Mouse (Mus musculus): Measurements from ENCODE around the gene Atp2c2.

Gene Atp2c2

GRCm38 (mm10) chr8:119784676-119785075, 84.9 kb downstream of the Atp2c2 start:
- DNase-seq (ENCODE audit: low spot score) = no peak

- DNase-seq (ENCODE audit: low spot score) = no peak
Observed at GRCm38 (mm10) chr8:119785764-119786405, 86.1 kb downstream of the Atp2c2 start.

GRCm38 (mm10) chr8:119786871-119787270, 87.1 kb downstream of the Atp2c2 start:
- DNase-seq (ENCODE audit: low spot score) = no peak

DNA sequence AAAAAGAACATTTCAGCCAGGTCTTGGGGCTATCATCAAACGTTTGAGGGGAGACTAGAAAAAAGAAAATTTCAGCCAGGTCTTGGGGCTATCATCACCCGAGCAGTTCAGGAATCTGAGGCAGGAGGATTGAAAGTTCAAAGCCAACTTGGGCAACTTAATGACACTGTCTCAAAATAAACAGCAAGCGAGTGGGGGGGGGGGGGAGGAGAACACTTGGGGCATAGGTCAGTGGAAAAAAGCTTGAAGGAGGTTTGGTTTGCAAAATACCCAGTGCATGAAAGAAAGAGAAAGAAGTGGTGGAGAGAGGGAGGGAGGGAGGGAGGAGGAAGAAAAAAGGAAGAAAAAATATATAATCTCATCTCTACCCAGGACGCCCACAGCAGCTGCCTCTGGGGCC, 87.5 kb downstream of the Atp2c2 start:
- no peak for DNase-seq (ENCODE audit: low spot score)

- no peak for DNase-seq (ENCODE audit: low spot score)
Observed at GRCm38 (mm10) chr8:119788607-119789381, 89.0 kb downstream of the Atp2c2 start.

- no peak for DNase-seq (ENCODE audit: low spot score)
Observed at GRCm38 (mm10) chr8:119789581-119789980, 89.8 kb downstream of the Atp2c2 start.

- DNase-seq (ENCODE audit: low spot score) = no peak
Observed at GRCm38 (mm10) chr8:119791804-119792704, 92.2 kb downstream of the Atp2c2 start.

DNA sequence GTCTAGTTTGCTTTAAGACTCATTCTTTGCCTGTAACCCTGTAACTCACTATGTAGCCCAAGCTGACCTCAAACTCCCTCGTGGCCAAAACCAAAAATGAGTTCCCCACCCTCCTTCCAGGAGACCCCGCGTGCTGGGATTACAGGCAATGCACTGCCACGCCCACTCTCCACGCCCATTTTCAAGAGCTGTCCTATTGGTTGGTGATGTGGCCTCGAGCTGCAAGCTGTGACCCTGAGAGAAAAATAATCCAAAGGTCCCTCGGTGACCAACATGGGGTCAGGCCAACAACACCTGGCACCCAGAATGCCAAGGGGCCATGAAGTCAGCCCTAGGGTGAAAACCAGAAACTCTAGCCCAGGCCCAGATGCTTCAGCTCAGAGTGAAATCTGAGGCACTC, 94.9 kb downstream of the Atp2c2 start:
- DNase-seq (ENCODE audit: low spot score) = no peak

DNA sequence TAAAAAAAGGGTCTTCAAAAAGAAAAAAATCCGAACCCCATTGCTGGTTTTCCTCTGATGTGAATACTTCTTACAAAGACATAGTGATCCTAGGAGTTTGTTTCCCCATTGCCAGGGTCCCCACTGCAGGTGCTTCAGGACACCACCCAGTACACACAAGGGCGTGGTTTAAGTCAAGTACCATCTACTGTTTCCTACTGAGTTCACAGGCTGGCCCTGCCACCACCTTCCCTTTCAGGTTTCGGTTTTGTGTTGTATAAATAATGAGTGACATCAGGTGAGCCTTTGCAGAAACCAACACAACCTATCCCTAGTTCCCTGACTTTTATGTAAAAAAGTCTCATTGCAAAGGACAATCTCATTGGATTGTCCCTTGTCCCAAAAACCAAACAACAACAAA, 95.8 kb downstream of the Atp2c2 start:
- DNase-seq (ENCODE audit: low spot score) = no peak

DNA sequence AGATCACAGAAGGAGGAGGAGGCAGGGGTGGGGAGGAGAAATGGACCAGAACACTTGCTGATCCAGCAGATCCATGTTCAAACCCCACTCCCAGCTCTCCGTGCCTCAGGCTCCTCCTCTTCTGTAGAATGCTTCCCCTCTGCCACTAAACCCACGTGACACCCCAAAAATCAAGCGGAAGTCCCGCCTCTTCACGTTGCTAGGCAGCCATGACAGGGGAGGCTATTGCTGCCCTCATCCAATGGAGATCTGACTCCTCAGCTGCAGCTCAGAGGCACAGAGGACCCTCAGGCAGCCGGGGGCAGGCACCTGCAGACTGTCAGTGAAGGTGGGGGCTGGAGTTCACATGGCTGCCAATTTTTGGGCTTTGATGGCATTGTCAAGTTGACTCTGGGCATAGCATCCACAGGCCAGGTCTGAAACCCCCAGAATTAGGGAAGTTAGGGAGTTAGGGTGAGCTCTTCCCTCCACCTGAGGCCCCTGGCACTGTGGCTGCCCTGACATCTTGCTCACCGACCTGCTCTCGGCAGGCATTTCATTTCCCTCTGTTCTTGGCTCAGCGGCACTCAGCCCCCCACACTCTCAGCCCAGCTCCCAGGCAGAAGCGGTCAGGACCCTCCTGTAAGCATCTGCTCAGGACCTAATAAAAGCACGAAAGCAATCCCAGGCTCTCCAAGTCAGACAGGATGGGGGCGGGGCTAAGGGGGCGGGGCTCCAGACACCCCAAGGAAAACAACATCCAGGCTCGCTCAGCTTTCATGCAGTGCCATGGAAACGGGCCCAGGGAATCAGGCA, 98.6 kb downstream of the Atp2c2 start:
- DNase-seq (ENCODE audit: low spot score) = no peak

DNA sequence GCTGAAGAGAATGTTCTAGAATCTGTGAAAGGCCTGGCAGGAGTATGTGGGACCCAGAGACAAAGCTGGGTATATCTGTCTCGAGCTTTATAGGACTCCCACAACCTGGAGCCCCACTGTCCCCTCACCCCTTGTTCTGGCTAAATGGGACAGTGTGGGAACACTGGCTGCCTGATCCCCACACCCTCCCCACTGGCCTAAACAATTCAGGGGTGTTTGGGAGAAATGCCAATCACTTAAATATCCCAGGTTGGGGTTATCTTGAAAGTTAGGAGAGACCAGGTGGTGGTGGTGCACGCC, 99.1 kb downstream of the Atp2c2 start:
- DNase-seq (ENCODE audit: low spot score) = no peak

- DNase-seq (ENCODE audit: low spot score) = no peak
Observed at GRCm38 (mm10) chr8:119801168-119801567, 101.4 kb downstream of the Atp2c2 start.

DNA sequence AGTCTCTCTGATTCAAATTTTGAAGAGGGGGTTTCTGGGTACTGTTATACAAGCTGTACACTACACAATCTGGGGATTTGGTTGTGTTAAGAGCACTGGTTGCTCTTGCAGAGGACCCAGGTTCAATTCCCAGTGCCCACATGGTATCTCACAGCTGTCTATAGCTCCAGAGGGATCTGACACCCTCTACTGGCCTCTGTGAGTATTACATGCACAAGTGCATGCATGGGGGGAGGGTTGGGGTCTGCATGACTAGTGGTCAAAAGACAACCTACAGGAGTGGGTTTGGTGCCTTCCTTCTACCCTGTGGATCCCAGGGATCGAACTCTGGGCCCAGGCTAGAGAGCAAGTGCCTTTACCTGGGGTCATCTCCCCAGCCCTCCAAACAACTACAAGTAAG, 102.8 kb downstream of the Atp2c2 start:
- DNase-seq (ENCODE audit: low spot score) = no peak

DNA sequence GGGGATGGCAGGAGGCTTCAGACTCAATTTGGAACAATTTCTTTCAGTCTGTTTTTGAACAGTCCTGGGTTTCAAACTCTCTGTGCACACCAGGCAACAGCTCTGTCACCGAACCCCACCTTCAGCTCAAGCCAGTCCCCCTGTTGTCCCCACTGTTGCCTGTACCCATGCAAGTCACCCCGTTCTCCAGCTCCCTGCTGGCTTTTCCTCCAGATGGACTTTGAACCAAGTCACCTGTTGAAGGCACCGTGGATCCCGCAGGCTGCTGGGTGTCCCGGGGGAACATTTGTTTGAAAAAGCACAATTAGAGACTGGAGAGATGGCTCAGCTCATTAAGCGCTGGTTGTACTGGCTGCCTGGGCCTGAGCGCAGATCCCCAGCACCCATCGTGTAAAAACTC, 105.5 kb downstream of the Atp2c2 start:
- DNase-seq (ENCODE audit: low spot score) = no peak

DNA sequence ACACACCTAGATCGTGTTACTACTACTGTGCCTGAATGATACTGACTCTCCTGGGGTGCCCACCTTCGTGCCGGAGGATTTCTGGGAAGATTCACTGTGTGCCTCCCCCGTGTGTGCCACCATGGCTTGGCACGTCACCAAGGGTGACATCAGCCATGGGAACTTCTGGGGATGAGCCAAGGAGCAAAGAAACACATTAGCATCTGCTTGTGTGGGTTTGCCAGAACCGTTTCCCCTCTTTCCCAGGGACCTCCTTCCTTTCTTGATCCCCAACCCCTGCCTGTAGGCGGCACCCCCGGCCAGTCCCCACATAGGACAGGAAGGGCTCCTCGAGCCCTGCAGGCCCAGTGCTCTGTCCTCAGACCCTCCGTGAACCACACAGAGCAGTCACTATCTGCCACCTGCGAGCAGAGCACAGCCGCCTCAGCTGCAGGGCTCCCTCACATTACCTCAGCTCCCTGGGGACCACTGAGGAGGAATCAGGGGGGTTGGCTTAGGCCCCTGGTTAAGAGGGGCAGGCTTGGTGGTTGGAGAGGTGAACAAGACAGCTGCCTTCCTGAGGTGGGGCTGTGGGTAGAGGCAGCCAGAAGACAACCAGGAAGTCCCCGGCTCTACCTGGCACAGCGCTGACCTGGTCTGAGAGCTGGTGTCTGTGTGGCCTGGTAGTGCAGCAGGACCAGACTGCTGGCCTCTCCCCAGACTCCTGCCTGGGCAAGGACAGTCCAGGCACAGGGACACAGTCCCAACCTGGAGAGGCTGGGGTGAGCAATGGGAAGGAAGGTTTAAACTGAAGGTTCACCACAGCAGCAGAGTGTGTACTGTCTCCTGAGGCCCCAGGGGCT, 106.8 kb downstream of the Atp2c2 start:
- no peak for DNase-seq (ENCODE audit: low spot score)

Measured in urinary bladder, postnatal 10 days (tissue).